Mouse (Mus musculus) midbrain, embryonic 15.5 days (tissue): ENCODE data around the gene Tenm2. TPM values are rescaled to one million over a fixed set of nuclear protein-coding genes. Genes with fewer than 3 reads are reported as not detected.

Source experiments
- ATAC-seq: fragments of 200-750 bp; cut with Nextera tagmentation; replicated peaks from 2 replicates; pipeline ENCODE4 v1.8.0; 2017; ENCODE audit warnings: moderate TSS enrichment
- H3K27ac ChIP-seq: fragments of 300-500 bp; sonication (generic); 2 replicates; pipeline ENCODE4 v1.5.1; 2015; ENCODE audit warnings: mild to moderate bottlenecking, inconsistent platforms
- H3K27me3 ChIP-seq: fragments of 300-500 bp; sonication (generic); replicated peaks from 2 replicates; pipeline ENCODE4 v1.6.1; 2015; ENCODE audit warnings: inconsistent platforms
- H3K36me3 ChIP-seq: fragments of 300-500 bp; sonication (generic); replicated peaks from 2 replicates; pipeline ENCODE4 v1.6.1; 2015; ENCODE audit warnings: inconsistent platforms
- H3K4me1 ChIP-seq: fragments of 300-500 bp; sonication (generic); 2 replicates; pipeline ENCODE4 v1.6.1; 2015; ENCODE audit warnings: inconsistent platforms
- H3K4me2 ChIP-seq: fragments of 300-500 bp; sonication (generic); 2 replicates; pipeline ENCODE4 v1.6.1; 2015; ENCODE audit warnings: inconsistent platforms, mild to moderate bottlenecking, moderate library complexity
- H3K4me3 ChIP-seq: fragments of 300-500 bp; sonication (generic); 2 replicates; pipeline ENCODE4 v1.5.1; 2015; ENCODE audit warnings: mild to moderate bottlenecking, inconsistent platforms
- H3K9ac ChIP-seq: fragments of 300-500 bp; sonication (generic); 2 replicates; pipeline ENCODE4 v1.6.1; 2015; ENCODE audit warnings: mild to moderate bottlenecking, inconsistent platforms
- H3K9me3 ChIP-seq: fragments of 300-500 bp; sonication (generic); 2 replicates; pipeline ENCODE4 v1.6.1; 2016; ENCODE audit warnings: inconsistent platforms
- WGBS: fragments of 180-500 bp; shearing (Covaris S2); methylation state at CpG from one replicate; pipeline ENCODE4 v1.1.7; 2015; ENCODE audit warnings: mixed read lengths; 5-methylcytosine and 5-hydroxymethylcytosine counted together
- polyA plus RNA-seq: library from polyadenylated mRNA; unstranded; fragments of >200 nt; fragmentation: Nextera tagmentation; extraction: Ambion mirVana; gene quantifications from 2 replicates; pipeline ENCODE4 v1.2.1, GENCODE M21; 2015

Gene Tenm2
- polyA plus RNA-seq, 1 experiment from 2014 or later, result 92.1 TPM

- H3K27me3 ChIP-seq, result no peaks in the 10 kb centered on the region
- H3K4me3 ChIP-seq, result no peak overlapping the region
- H3K4me2 ChIP-seq, result no peak overlapping the region
- ATAC-seq, result no peak
- H3K4me1 ChIP-seq, result no peaks in the 10 kb centered on the region
- WGBS, result 94% methylated on average over 2 of the region's 2 CpGs
- no peak overlapping the region for H3K9ac ChIP-seq
- H3K36me3 ChIP-seq, result no peaks in the 10 kb centered on the region
- no peaks in the 10 kb centered on the region for H3K9me3 ChIP-seq
- no peak overlapping the region for H3K27ac ChIP-seq
These were observed 1243.9 kb downstream of the Tenm2 start for GRCm38 (mm10) chr11:35991846-35992245.

GRCm38 (mm10) chr11:35989967-35990366 is 1245.8 kb downstream of the Tenm2 start:
- Histone ChIP-seq H3K36me3 (no peaks in the 10 kb centered on the region), H3K4me3 (no peak overlapping the region), H3K4me1 (peaks cover 10% of the 10 kb centered on the region), H3K9me3 (no peaks in the 10 kb centered on the region), H3K27ac (no peak overlapping the region), H3K9ac (no peak overlapping the region), H3K27me3 (no peaks in the 10 kb centered on the region), H3K4me2 (no peak overlapping the region)
- ATAC-seq, result no peak
- WGBS, result 53% methylated on average over 4 of the region's 4 CpGs

GRCm38 (mm10) chr11:35985841-35986393 is 1249.8 kb downstream of the Tenm2 start:
- Histone ChIP-seq H3K27ac (peak overlapping the region; percentile 76), H3K27me3 (0 out of 2 replicates have a peak, but pooled peaks cover 3% of the 10 kb centered on the region), H3K4me1 (peaks cover 10% of the 10 kb centered on the region), H3K4me3 (peak overlapping the region; percentile 32), H3K36me3 (no peaks in the 10 kb centered on the region), H3K4me2 (peak overlapping the region; percentile 49), H3K9me3 (no peaks in the 10 kb centered on the region), H3K9ac (peak overlapping the region; percentile 35)
- WGBS, result under 1% methylated on average over 19 of the region's 19 CpGs
- peak; percentile 90 for ATAC-seq

GRCm38 (mm10) chr11:35982734-35983133 is 1253.0 kb downstream of the Tenm2 start:
- 89% methylated on average over 3 of the region's 3 CpGs for WGBS
- no peak for ATAC-seq
- H3K4me2 ChIP-seq, result no peak overlapping the region

DNA sequence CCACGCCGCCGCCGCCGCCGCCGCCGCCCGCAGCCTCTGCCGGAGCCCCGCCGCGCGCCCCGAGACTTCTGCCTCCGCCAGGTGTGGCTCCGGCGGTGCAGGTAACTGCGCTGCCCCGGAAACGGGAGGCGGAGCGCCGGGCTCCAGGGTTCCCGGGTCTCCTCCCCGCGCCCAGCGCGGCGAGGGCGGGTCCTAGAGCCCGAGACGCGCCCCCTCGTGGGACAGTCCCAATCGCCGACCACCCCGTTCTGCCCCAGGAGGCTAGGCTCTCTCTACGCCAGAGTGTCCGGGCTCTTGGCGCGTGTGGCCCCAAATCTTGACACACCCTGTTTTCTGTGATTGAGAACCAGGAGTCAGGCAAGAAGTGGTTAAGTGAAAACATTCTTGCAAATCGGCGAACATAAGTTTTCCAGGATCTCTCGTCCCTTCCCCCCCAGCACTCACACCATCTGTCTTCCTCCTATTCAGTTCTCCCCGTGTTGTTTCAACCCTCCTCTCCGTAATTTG is 1255.3 kb downstream of the Tenm2 start, which contains the start of gene Wwc1:
TSS of gene Wwc1 (minus strand) at position 117 of the 507 bp plus-strand sequence.
- H3K36me3 ChIP-seq, result no peaks in the 10 kb centered on the region
- no peaks in the 10 kb centered on the region for H3K9me3 ChIP-seq
- peak within 1 kb of the TSS; percentile 70 for H3K4me3 ChIP-seq
- WGBS, result under 1% methylated on average over 47 of the region's 47 CpGs
- H3K4me2 ChIP-seq, result peak within 1 kb of the TSS; percentile 73
- peaks cover 28% of the 10 kb centered on the region for H3K4me1 ChIP-seq
- H3K9ac ChIP-seq, result peak within 1 kb of the TSS; percentile 77
- 0 out of 2 replicates have a peak, but pooled peaks cover 3% of the 10 kb centered on the region for H3K27me3 ChIP-seq
- H3K27ac ChIP-seq, result peak within 1 kb of the TSS; percentile 46; the same call in 1 of the 2 replicates
- peak; percentile 72 for ATAC-seq

More at GRCm38 (mm10) chr11:35982734-35983133, 1253.0 kb downstream of the Tenm2 start:
- H3K4me3 ChIP-seq, result no peak overlapping the region
- H3K9me3 ChIP-seq, result no peaks in the 10 kb centered on the region
- H3K27ac ChIP-seq, result no peak overlapping the region
- H3K9ac ChIP-seq, result no peak overlapping the region
- H3K27me3 ChIP-seq, result 0 out of 2 replicates have a peak, but pooled peaks cover 3% of the 10 kb centered on the region
- H3K4me1 ChIP-seq, result peaks cover 31% of the 10 kb centered on the region
- H3K36me3 ChIP-seq, result no peaks in the 10 kb centered on the region

DNA sequence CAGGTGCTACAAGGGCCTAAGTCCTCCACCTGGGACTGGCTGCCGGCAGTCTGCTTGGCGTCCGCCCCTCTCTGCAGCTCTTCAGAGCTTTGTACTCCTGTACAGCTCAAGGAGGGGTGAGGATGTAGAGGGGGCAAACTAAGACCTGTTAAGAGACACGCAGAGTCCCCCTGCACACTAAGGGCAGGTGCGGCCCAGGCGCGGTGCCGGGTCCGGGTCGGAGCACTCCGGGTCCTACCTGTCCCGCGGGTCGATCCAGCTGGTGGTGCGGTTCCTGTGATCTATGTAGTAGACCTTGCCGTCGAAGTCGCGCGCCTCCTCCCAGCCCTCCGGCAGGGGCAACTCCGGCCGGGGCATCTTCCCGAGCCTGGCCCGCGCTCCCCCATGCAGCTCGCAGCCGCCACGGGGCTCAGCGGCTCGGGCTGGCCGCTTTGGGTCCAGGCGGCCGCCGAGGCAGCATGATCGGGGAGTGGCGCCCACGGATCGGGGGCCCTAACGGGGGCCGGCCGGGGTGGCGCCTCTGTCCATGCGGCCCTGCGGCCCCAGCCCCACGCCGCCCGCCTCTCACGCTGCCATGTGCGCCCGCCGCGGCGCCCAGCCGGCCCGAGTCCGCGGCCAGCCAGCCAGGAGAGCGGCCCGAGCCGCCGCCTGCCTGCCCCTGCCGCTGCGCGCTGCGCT is 1255.9 kb downstream of the Tenm2 start:
- 0 out of 2 replicates have a peak, but pooled peaks cover 3% of the 10 kb centered on the region for H3K27me3 ChIP-seq
- peak overlapping the region; percentile 73 for H3K4me2 ChIP-seq
- WGBS, result under 1% methylated on average over 40 of the region's 66 CpGs
- peak overlapping the region; percentile 46; the same call in 1 of the 2 replicates for H3K27ac ChIP-seq
- no peaks in the 10 kb centered on the region for H3K36me3 ChIP-seq
- peak overlapping the region; percentile 70 for H3K4me3 ChIP-seq
- ATAC-seq, result peak; percentile 75
- H3K9ac ChIP-seq, result peak overlapping the region; percentile 77
- H3K4me1 ChIP-seq, result peaks cover 28% of the 10 kb centered on the region
- no peaks in the 10 kb centered on the region for H3K9me3 ChIP-seq

- Histone ChIP-seq H3K9ac (peak overlapping the region; percentile 77), H3K27ac (0 out of 2 replicates have a peak overlapping the region, but pooled peaks have one; percentile 46), H3K36me3 (no peaks in the 10 kb centered on the region), H3K27me3 (0 out of 2 replicates have a peak, but pooled peaks cover 3% of the 10 kb centered on the region), H3K4me3 (peak overlapping the region; percentile 70), H3K4me1 (peaks cover 28% of the 10 kb centered on the region), H3K9me3 (no peaks in the 10 kb centered on the region), H3K4me2 (peak overlapping the region; percentile 73)
- no peak for ATAC-seq
- 3% methylated on average over 12 of the region's 12 CpGs for WGBS
These were observed 1256.5 kb downstream of the Tenm2 start for GRCm38 (mm10) chr11:35979266-35979732.

GRCm38 (mm10) chr11:35977796-35978195 is 1258.0 kb downstream of the Tenm2 start:
- Histone ChIP-seq H3K27ac (peak overlapping the region; percentile 40; the same call in 1 of the 2 replicates), H3K36me3 (no peaks in the 10 kb centered on the region), H3K9me3 (no peaks in the 10 kb centered on the region), H3K4me3 (0 out of 2 replicates have a peak overlapping the region, but pooled peaks have one; percentile 70), H3K4me2 (peak overlapping the region; percentile 73), H3K4me1 (peaks cover 37% of the 10 kb centered on the region), H3K27me3 (0 out of 2 replicates have a peak, but pooled peaks cover 3% of the 10 kb centered on the region), H3K9ac (no peak overlapping the region)
- no peak for ATAC-seq
- WGBS, result 74% methylated on average over 3 of the region's 3 CpGs

GRCm38 (mm10) chr11:35977096-35977495 is 1258.7 kb downstream of the Tenm2 start:
- Histone ChIP-seq H3K9ac (no peak overlapping the region), H3K27me3 (0 out of 2 replicates have a peak, but pooled peaks cover 3% of the 10 kb centered on the region), H3K4me3 (no peak overlapping the region), H3K27ac (peak overlapping the region; percentile 40), H3K9me3 (no peaks in the 10 kb centered on the region), H3K36me3 (no peaks in the 10 kb centered on the region), H3K4me1 (peaks cover 43% of the 10 kb centered on the region), H3K4me2 (peak overlapping the region; percentile 73; the same call in 1 of the 2 replicates)
- WGBS, result 35% methylated on average over 6 of the region's 6 CpGs
- ATAC-seq, result no peak

DNA sequence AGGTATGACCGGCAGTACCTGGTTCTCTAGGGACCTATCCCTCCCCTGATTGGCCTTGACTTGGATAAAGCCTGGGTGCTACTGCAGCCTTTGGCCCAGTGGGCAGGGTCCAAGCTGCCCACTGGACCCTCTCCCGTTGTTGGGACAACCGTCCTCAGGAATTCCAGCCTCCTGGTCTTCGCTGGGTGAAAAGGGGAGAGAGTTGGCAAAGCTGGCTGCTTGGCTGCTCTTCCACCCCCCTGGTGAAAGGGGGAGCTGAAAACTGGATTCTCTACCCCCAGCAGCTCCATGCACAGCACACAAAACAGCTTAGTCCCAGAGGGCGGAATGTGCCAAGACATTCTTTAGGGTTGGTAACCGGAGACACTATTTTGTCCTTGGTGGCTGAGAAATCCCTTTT is 1259.3 kb downstream of the Tenm2 start:
- H3K4me3 ChIP-seq, result no peak overlapping the region
- WGBS, result 17% methylated on average over 6 of the region's 6 CpGs
- H3K9ac ChIP-seq, result no peak overlapping the region
- H3K9me3 ChIP-seq, result no peaks in the 10 kb centered on the region
- no peaks in the 10 kb centered on the region for H3K36me3 ChIP-seq
- H3K4me2 ChIP-seq, result 0 out of 2 replicates have a peak overlapping the region, but pooled peaks have one; percentile 1
- 0 out of 2 replicates have a peak, but pooled peaks cover 1% of the 10 kb centered on the region for H3K27me3 ChIP-seq
- H3K27ac ChIP-seq, result peak overlapping the region; percentile 57
- H3K4me1 ChIP-seq, result peaks cover 46% of the 10 kb centered on the region
- ATAC-seq, result peak; percentile 46

GRCm38 (mm10) chr11:35974632-35975450 is 1260.9 kb downstream of the Tenm2 start:
- Histone ChIP-seq H3K4me1 (peaks cover 43% of the 10 kb centered on the region), H3K4me2 (no peak overlapping the region), H3K4me3 (no peak overlapping the region), H3K27ac (no peak overlapping the region), H3K9ac (no peak overlapping the region), H3K9me3 (no peaks in the 10 kb centered on the region), H3K27me3 (no peaks in the 10 kb centered on the region), H3K36me3 (no peaks in the 10 kb centered on the region)
- no peak for ATAC-seq
- WGBS, result 83% methylated on average over 6 of the region's 6 CpGs
